Mouse (Mus musculus): ENCODE data around the gene Dkkl1. TPM values are rescaled to one million over a fixed set of nuclear protein-coding genes. Genes with fewer than 3 reads are reported as not detected.

Gene Dkkl1
- 1.6 and 1.8 TPM in 2 replicates for polyA plus RNA-seq (2015; fragmentation: Nextera tagmentation; extraction: Ambion mirVana)

GRCm38 (mm10) chr7:45211851-45212251 is at the start of gene Dkkl1:
TSS of gene Dkkl1 (minus strand) at chr7:45212147.

GRCm38 (mm10) chr7:45240633-45241388 is 28.9 kb upstream of the Dkkl1 start, which contains the start of gene Slc6a16:
TSS of gene Slc6a16 (plus strand) at chr7:45241085.

GRCm38 (mm10) chr7:45238723-45239496 is 27.0 kb upstream of the Dkkl1 start, which contains the start of gene Cd37:
TSS of gene Cd37 (minus strand) at chr7:45239115.

GRCm38 (mm10) chr7:45215673-45216441 is 3.9 kb upstream of the Dkkl1 start, which contains the start of gene Tead2:
TSS of gene Tead2 (plus strand) at chr7:45215753.

GRCm38 (mm10) chr7:45204380-45205143 is 7.4 kb downstream of the Dkkl1 start, which contains the start of gene Ccdc155:
TSS of gene Ccdc155 (minus strand) at chr7:45204892.

GRCm38 (mm10) chr7:45180896-45181477 is 31.0 kb downstream of the Dkkl1 start, which contains the start of gene Pth2:
TSS of gene Pth2 (plus strand) at chr7:45180995.

GRCm38 (mm10) chr7:45179469-45179868 is 32.5 kb downstream of the Dkkl1 start, which contains the start of gene Gfy:
TSS of gene Gfy (minus strand) at chr7:45179569.

GRCm38 (mm10) chr7:45163735-45164490 is 48.0 kb downstream of the Dkkl1 start, which contains the start of gene Slc17a7:
TSS of gene Slc17a7 (plus strand) at chr7:45163949.

Small RNA genes lying within 50 kb of the gene (microRNA-seq; reads per million reads assigned to microRNA genes)
- not detected for gene Mir7055 (ENCODE audit: borderline replicate concordance, insufficient number of aligned reads)

Other genes starting within 250 kb of the Dkkl1 start
- 23.0 and 24.9 TPM in 2 replicates for gene Cpt1c, start 237.3 kb downstream of the Dkkl1 start, polyA plus RNA-seq (2015; fragmentation: Nextera tagmentation; extraction: Ambion mirVana)
- 247 and 271 TPM in 2 replicates for gene Prmt1, start 225.6 kb downstream of the Dkkl1 start, polyA plus RNA-seq (2015; fragmentation: Nextera tagmentation; extraction: Ambion mirVana)
- gene Irf3, start 214.5 kb downstream of the Dkkl1 start, polyA plus RNA-seq (2015; fragmentation: Nextera tagmentation; extraction: Ambion mirVana): 56.9 and 79.7 TPM in 2 replicates
- gene Bcl2l12, start 213.4 kb downstream of the Dkkl1 start, polyA plus RNA-seq (2015; fragmentation: Nextera tagmentation; extraction: Ambion mirVana): 16.6 and 25.4 TPM in 2 replicates
- gene Scaf1, start 195.8 kb downstream of the Dkkl1 start, polyA plus RNA-seq (2015; fragmentation: Nextera tagmentation; extraction: Ambion mirVana): 25.1 and 26.8 TPM in 2 replicates
- 69.9 and 80.5 TPM in 2 replicates for gene Rras, start 194.2 kb downstream of the Dkkl1 start, polyA plus RNA-seq (2015; fragmentation: Nextera tagmentation; extraction: Ambion mirVana)
- 4.1 and 6.1 TPM in 2 replicates for gene Prr12, start 159.3 kb downstream of the Dkkl1 start, polyA plus RNA-seq (2015; fragmentation: Nextera tagmentation; extraction: Ambion mirVana)
- gene Nosip, start 149.7 kb downstream of the Dkkl1 start, polyA plus RNA-seq (2015; fragmentation: Nextera tagmentation; extraction: Ambion mirVana): 72.0 and 75.6 TPM in 2 replicates
- 21.2 and 23.8 TPM in 2 replicates for gene Prrg2, start 149.5 kb downstream of the Dkkl1 start, polyA plus RNA-seq (2015; fragmentation: Nextera tagmentation; extraction: Ambion mirVana)
- 173 and 202 TPM in 2 replicates for gene Rcn3, start 119.9 kb downstream of the Dkkl1 start, polyA plus RNA-seq (2015; fragmentation: Nextera tagmentation; extraction: Ambion mirVana)
- gene Fcgrt, start 108.3 kb downstream of the Dkkl1 start, polyA plus RNA-seq (2015; fragmentation: Nextera tagmentation; extraction: Ambion mirVana): 193 and 264 TPM in 2 replicates
- gene Rps11, start 87.7 kb downstream of the Dkkl1 start, polyA plus RNA-seq (2015; fragmentation: Nextera tagmentation; extraction: Ambion mirVana): 1,100 and 1,135 TPM in 2 replicates
- gene Rpl13a, start 83.4 kb downstream of the Dkkl1 start, polyA plus RNA-seq (2015; fragmentation: Nextera tagmentation; extraction: Ambion mirVana): 1,896 and 3,552 TPM in 2 replicates
- gene Gm45713, start 75.9 kb downstream of the Dkkl1 start, polyA plus RNA-seq (2015; fragmentation: Nextera tagmentation; extraction: Ambion mirVana): 1.4 and 2.1 TPM in 2 replicates
- gene Flt3l, start 75.7 kb downstream of the Dkkl1 start, polyA plus RNA-seq (2015; fragmentation: Nextera tagmentation; extraction: Ambion mirVana): 6.1 and 11.0 TPM in 2 replicates
- gene Pih1d1, start 57.8 kb downstream of the Dkkl1 start, polyA plus RNA-seq (2015; fragmentation: Nextera tagmentation; extraction: Ambion mirVana): 67.2 and 75.8 TPM in 2 replicates
- 25.3 and 34.0 TPM in 2 replicates for gene Aldh16a1, start 57.6 kb downstream of the Dkkl1 start, polyA plus RNA-seq (2015; fragmentation: Nextera tagmentation; extraction: Ambion mirVana)
- gene Slc17a7, start 48.2 kb downstream of the Dkkl1 start, polyA plus RNA-seq (2015; fragmentation: Nextera tagmentation; extraction: Ambion mirVana): 0.11 and 0.16 TPM in 2 replicates
- gene Gfy, start 32.6 kb downstream of the Dkkl1 start, polyA plus RNA-seq (2015; fragmentation: Nextera tagmentation; extraction: Ambion mirVana): not detected in 2 replicates
- gene Pth2, start 31.2 kb downstream of the Dkkl1 start, polyA plus RNA-seq (2015; fragmentation: Nextera tagmentation; extraction: Ambion mirVana): not detected in 2 replicates
- 0.30 and 0.47 TPM in 2 replicates for gene Ccdc155, start 7.3 kb downstream of the Dkkl1 start, polyA plus RNA-seq (2015; fragmentation: Nextera tagmentation; extraction: Ambion mirVana)
- gene Tead2, start 3.6 kb upstream of the Dkkl1 start, polyA plus RNA-seq (2015; fragmentation: Nextera tagmentation; extraction: Ambion mirVana): 28.7 and 32.9 TPM in 2 replicates
- gene Cd37, start 27.0 kb upstream of the Dkkl1 start, polyA plus RNA-seq (2015; fragmentation: Nextera tagmentation; extraction: Ambion mirVana): 3.9 and 5.3 TPM in 2 replicates
- gene Slc6a16, start 28.9 kb upstream of the Dkkl1 start, polyA plus RNA-seq (2015; fragmentation: Nextera tagmentation; extraction: Ambion mirVana): 0.08 TPM in 1 of 2 replicates, not detected in the other
- gene Slc6a21, start 65.4 kb upstream of the Dkkl1 start, polyA plus RNA-seq (2015; fragmentation: Nextera tagmentation; extraction: Ambion mirVana): not detected in 2 replicates
- 12.4 and 14.0 TPM in 2 replicates for gene Trpm4, start 121.6 kb upstream of the Dkkl1 start, polyA plus RNA-seq (2015; fragmentation: Nextera tagmentation; extraction: Ambion mirVana)
- gene Hrc, start 123.1 kb upstream of the Dkkl1 start, polyA plus RNA-seq (2015; fragmentation: Nextera tagmentation; extraction: Ambion mirVana): 0.54 and 1.4 TPM in 2 replicates
- 2.6 and 3.3 TPM in 2 replicates for gene Ppfia3, start 154.9 kb upstream of the Dkkl1 start, polyA plus RNA-seq (2015; fragmentation: Nextera tagmentation; extraction: Ambion mirVana)
- 3.1 and 3.2 TPM in 2 replicates for gene Lin7b, start 158.4 kb upstream of the Dkkl1 start, polyA plus RNA-seq (2015; fragmentation: Nextera tagmentation; extraction: Ambion mirVana)
- gene Snrnp70, start 183.6 kb upstream of the Dkkl1 start, polyA plus RNA-seq (2015; fragmentation: Nextera tagmentation; extraction: Ambion mirVana): 67.6 and 113 TPM in 2 replicates
- 0.06 and 0.09 TPM in 2 replicates for gene Kcna7, start 193.5 kb upstream of the Dkkl1 start, polyA plus RNA-seq (2015; fragmentation: Nextera tagmentation; extraction: Ambion mirVana)
- 0.44 and 0.46 TPM in 2 replicates for gene Ntf5, start 201.5 kb upstream of the Dkkl1 start, polyA plus RNA-seq (2015; fragmentation: Nextera tagmentation; extraction: Ambion mirVana)
- not detected in 2 replicates for gene Lhb, start 208.7 kb upstream of the Dkkl1 start, polyA plus RNA-seq (2015; fragmentation: Nextera tagmentation; extraction: Ambion mirVana)
- gene Gys1, start 222.7 kb upstream of the Dkkl1 start, polyA plus RNA-seq (2015; fragmentation: Nextera tagmentation; extraction: Ambion mirVana): 7.8 and 11.6 TPM in 2 replicates
- gene Ruvbl2, start 225.9 kb upstream of the Dkkl1 start, polyA plus RNA-seq (2015; fragmentation: Nextera tagmentation; extraction: Ambion mirVana): 45.5 and 60.2 TPM in 2 replicates
- 4,437 and 5,089 TPM in 2 replicates for gene Ftl1, start 247.7 kb upstream of the Dkkl1 start, polyA plus RNA-seq (2015; fragmentation: Nextera tagmentation; extraction: Ambion mirVana)